Mouse (Mus musculus): ENCODE data around the gene Hic1. TPM values are rescaled to one million over a fixed set of nuclear protein-coding genes. Genes with fewer than 3 reads are reported as not detected.
"Not testable (repeated sequence)": the region's sequence is repeated elsewhere in the genome, so short reads cannot be mapped to it uniquely, and the experiment has no call there.

The Hic1 gene
- polyA plus RNA-seq, 1 experiment from 2014 or later = 9.9 TPM

DNA sequence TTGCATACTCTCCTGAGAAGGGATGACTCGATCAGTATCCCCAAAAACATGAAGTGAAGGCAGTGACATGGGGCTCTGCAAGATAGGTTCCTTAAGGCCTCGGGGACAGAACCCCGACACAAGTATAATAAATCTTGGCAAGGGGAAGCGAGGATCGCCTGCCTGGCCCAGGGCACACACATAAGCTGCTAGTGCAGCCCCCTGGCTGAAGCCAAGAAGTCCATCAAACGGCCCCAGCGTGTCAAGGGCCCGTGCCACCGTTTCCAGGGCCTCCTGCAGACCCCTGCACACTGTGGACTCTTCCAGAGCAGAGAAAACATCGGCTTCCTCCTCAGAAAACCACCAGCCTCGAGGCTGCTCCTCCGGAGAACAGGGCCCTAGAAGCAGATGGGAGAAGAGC is 8.7 kb upstream of the Hic1 start:
- Histone ChIP-seq H3K27ac (ENCODE audit: low read length) (peak overlapping the region; percentile 78), H3K36me3 (ENCODE audit: insufficient read depth, low read length) (no peaks in the 10 kb centered on the region), H3K9me3 (ENCODE audit: low read length) (no peaks in the 10 kb centered on the region), H3K27me3 (replicated peaks; ENCODE audit: insufficient read depth, low read length) (no peaks in the 10 kb centered on the region), H3K4me1 (ENCODE audit: insufficient read depth, low read depth, low read length) (peaks cover 13% of the 10 kb centered on the region), H3K9ac (replicated peaks; ENCODE audit: low read depth) (peak overlapping the region; percentile 67), H3K4me3 (ENCODE audit: low read depth, low read length) (peak overlapping the region; percentile 56), H3K4me2 (replicated peaks; ENCODE audit: low read depth, low read length) (peak overlapping the region; percentile 76)
- DNase-seq (ENCODE audit: low spot score) (no peak), ATAC-seq (no peak)
- no peak for TF ChIP-seq CTCF (IDR thresholded peaks at IDR 0.05)
- TF ChIP-seq EP300 (IDR thresholded peaks at IDR 0.05) = no peak
- 47% methylated on average over 12 of the region's 12 CpGs for WGBS

DNA sequence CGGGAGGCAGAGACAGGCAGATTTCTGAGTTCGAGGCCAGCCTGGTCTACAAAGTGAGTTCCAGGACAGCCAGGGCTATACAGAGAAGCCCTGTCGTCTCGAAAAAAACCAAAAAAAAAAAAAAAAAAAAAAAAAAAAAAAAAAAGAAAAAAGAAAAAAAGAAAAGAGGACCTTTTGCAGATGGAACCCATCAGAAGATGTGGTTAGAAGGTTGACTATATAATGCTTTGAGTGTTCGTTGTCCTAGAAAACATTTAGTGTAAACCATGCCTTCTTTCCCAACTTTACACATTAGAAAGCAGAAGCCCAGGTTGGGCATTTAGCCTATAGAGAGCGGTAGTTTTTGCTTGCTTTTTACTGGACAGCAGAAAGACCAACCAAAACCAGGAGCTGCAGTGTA is 5.3 kb upstream of the Hic1 start:
- not testable (repeated sequence) for H3K4me2 ChIP-seq (replicated peaks; ENCODE audit: low read depth, low read length); DNase-seq (ENCODE audit: low spot score); H3K9me3 ChIP-seq (ENCODE audit: low read length); H3K9ac ChIP-seq (replicated peaks; ENCODE audit: low read depth); ATAC-seq; H3K4me3 ChIP-seq (ENCODE audit: low read depth, low read length); H3K36me3 ChIP-seq (ENCODE audit: insufficient read depth, low read length); H3K27ac ChIP-seq (ENCODE audit: low read length)
- peaks cover 28% of the 10 kb centered on the region for H3K4me1 ChIP-seq (ENCODE audit: insufficient read depth, low read depth, low read length)
- 66% methylated on average over 6 of the region's 6 CpGs for WGBS
- peaks cover 16% of the 10 kb centered on the region for H3K27me3 ChIP-seq (replicated peaks; ENCODE audit: insufficient read depth, low read length)

DNA sequence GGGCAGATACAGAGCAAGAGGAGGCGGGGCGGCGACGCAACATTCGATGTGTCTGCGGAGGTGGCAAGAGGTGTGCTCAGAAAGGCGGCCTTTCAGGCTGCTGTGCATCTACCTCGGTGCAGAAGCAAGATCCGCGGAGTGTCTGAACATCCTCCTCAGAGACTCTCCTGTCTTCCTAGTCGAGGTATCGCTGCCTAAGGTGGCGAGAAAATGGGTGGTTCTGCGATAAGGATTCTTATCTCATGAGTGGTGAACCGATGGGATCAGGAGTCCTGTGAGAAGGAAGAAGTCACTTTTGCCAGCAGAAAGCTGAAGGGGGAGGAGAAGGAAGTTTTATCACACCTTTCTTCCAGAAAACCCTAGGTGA is 4.5 kb upstream of the Hic1 start:
- TF ChIP-seq EP300 (IDR thresholded peaks at IDR 0.05) (no peak), CTCF (IDR thresholded peaks at IDR 0.05) (no peak)
- H3K9me3 ChIP-seq (ENCODE audit: low read length) = no peaks in the 10 kb centered on the region
- ATAC-seq = no peak
- H3K4me3 ChIP-seq (ENCODE audit: low read depth, low read length) = peak overlapping the region; percentile 59
- DNase-seq (ENCODE audit: low spot score) = no peak
- peak overlapping the region; percentile 72 for H3K4me2 ChIP-seq (replicated peaks; ENCODE audit: low read depth, low read length)
- H3K9ac ChIP-seq (replicated peaks; ENCODE audit: low read depth) = 0 out of 2 replicates have a peak overlapping the region, but pooled peaks have one; percentile 5
- H3K27me3 ChIP-seq (replicated peaks; ENCODE audit: insufficient read depth, low read length) = peaks cover 18% of the 10 kb centered on the region
- no peaks in the 10 kb centered on the region for H3K36me3 ChIP-seq (ENCODE audit: insufficient read depth, low read length)
- 2% methylated on average over 15 of the region's 15 CpGs for WGBS
- peak overlapping the region; percentile 9; the same call in 1 of the 2 replicates for H3K27ac ChIP-seq (ENCODE audit: low read length)
- H3K4me1 ChIP-seq (ENCODE audit: insufficient read depth, low read depth, low read length) = peaks cover 28% of the 10 kb centered on the region

DNA sequence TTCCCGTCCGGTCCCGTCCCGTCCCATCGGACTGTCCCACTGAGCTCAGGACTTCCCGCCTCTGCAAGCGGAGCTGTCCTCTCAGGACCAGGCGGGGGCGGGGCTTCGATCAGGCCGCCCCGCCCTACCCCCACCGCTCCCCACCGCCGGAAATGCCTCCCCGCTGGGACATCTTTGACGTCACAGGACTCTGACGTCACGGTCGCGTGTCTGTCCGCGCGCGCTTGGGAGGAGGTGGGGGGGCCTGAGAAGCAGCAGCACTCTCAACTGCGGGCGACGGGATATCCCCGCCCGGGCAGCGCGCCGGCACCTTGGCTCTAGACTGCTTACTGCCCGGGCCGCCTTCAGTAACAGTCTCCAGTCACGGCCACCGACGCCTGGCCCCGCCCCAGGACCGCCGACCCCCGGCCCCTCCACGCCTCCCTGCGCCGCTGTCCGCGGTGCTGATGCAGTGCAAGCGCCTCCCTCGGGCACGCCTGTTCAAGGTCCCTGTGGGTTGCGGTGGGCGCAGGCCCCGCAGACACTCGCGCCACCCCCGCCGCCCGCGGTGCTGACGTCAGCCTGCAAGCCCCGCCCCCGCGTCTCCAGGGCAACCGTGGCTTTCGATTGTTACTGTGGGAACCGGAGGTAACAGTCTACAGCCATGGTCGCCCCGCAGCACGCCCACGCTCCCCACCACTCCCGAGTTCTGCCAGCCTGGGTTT is 3.9 kb upstream of the Hic1 start:
- Histone ChIP-seq H3K9me3 (ENCODE audit: low read length) (no peaks in the 10 kb centered on the region), H3K27ac (ENCODE audit: low read length) (peak overlapping the region; percentile 9; the same call in 1 of the 2 replicates), H3K27me3 (replicated peaks; ENCODE audit: insufficient read depth, low read length) (peaks cover 21% of the 10 kb centered on the region), H3K9ac (replicated peaks; ENCODE audit: low read depth) (0 out of 2 replicates have a peak overlapping the region, but pooled peaks have one; percentile 5), H3K4me3 (ENCODE audit: low read depth, low read length) (peak overlapping the region; percentile 59), H3K4me2 (replicated peaks; ENCODE audit: low read depth, low read length) (peak overlapping the region; percentile 72), H3K4me1 (ENCODE audit: insufficient read depth, low read depth, low read length) (peaks cover 28% of the 10 kb centered on the region), H3K36me3 (ENCODE audit: insufficient read depth, low read length) (no peaks in the 10 kb centered on the region)
- WGBS = under 1% methylated on average over 55 of the region's 71 CpGs
- peak; percentile 86 for DNase-seq (ENCODE audit: low spot score)
- no peak for TF ChIP-seq EP300 (IDR thresholded peaks at IDR 0.05)
- TF ChIP-seq CTCF (IDR thresholded peaks at IDR 0.05) = no peak
- ATAC-seq = peak; percentile 72

DNA sequence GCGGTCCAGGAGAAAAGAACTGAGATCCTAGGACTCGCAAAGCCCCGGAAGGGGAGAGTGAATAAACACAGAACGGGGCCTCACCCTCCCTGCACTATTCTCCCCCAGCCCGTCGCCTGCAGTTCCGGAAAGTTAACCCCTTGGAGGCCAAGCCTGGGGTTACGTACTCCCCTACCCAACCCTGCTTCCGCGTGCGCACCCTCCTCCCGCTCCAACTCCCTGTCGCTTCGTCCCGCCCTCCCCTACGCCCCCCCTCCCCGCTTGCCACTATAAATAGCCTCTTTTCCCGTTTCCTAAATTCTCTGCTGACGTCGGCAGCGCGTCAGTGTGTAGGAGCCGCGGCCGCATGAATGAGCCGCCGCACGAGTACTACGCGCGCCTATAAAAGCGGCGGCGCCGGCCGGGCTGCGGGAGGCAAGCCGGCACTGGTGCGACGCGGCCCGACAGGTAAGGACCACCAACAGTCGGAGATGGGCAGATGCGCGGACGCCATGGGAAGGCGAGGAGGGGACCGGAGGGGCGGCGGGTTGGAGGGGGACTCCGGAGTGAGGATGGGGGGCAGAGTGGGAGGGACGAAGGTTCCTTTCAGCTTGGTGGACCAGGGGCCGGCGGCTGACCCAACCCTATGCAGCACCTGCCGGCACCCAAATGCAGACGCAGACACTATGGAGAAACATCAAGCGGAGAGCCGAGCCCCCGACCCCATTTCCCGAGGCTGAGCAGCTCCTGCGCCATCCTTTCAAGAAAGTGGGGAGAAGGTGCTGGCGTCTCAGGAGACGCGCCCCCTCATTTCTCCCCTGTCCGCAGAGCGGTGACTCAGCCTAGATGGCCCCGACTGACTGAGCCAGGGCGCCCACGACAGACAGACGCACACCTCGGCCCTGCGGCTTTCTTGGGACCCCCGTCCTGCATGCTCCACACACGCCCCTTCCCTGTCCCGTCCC is 3.1 kb upstream of the Hic1 start:
- Histone ChIP-seq H3K27me3 (replicated peaks; ENCODE audit: insufficient read depth, low read length) (peaks cover 23% of the 10 kb centered on the region), H3K36me3 (ENCODE audit: insufficient read depth, low read length) (no peaks in the 10 kb centered on the region), H3K27ac (ENCODE audit: low read length) (no peak overlapping the region), H3K9ac (replicated peaks; ENCODE audit: low read depth) (no peak overlapping the region), H3K4me3 (ENCODE audit: low read depth, low read length) (peak overlapping the region; percentile 59), H3K9me3 (ENCODE audit: low read length) (no peaks in the 10 kb centered on the region), H3K4me2 (replicated peaks; ENCODE audit: low read depth, low read length) (peak overlapping the region; percentile 72), H3K4me1 (ENCODE audit: insufficient read depth, low read depth, low read length) (peaks cover 27% of the 10 kb centered on the region)
- 1% methylated on average over 64 of the region's 75 CpGs for WGBS
- TF ChIP-seq EP300 (IDR thresholded peaks at IDR 0.05) (no peak), CTCF (IDR thresholded peaks at IDR 0.05) (no peak)
- no peak for ATAC-seq
- DNase-seq (ENCODE audit: low spot score) = peak; percentile 51

DNA sequence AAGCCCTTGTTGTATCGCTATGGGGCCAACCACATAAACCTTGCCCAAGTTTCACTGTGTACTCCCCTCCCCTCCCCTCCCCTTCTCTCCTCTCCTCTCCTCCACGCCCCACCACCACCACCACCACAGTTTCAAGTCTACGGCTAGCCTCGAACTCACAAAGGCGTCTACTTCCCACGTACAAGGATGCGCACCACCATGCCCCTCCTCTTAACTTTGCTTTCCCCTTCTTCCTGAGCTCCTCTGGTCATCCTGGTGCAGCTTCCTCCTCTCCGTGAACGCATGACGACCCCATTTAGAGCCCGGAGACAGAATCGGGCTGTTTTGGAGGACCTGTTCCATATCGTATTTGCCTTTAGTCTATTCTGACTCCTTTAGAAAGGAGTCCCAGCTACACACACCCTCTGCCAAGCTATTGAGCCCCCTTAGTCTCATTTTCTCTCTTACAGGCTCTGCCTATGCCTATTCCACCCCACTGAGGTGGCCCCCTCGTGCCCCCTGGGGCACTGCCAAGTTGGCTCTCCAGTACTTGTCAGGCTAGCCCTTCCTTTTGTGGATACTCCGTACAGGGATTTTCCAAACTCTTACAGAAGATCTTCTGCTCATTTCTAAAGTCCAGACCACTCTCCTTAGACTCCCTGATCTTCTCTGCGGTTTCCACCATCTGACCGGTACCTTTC is 2.0 kb upstream of the Hic1 start:
- DNase-seq (ENCODE audit: low spot score) = no peak
- peaks cover 31% of the 10 kb centered on the region for H3K27me3 ChIP-seq (replicated peaks; ENCODE audit: insufficient read depth, low read length)
- no peak for ATAC-seq

More for the DNA sequence above, 2.0 kb upstream of the Hic1 start:
- Histone ChIP-seq H3K9me3 (ENCODE audit: low read length) (no peaks in the 10 kb centered on the region), H3K4me3 (ENCODE audit: low read depth, low read length) (peak overlapping the region; percentile 59; the same call in 1 of the 2 replicates), H3K9ac (replicated peaks; ENCODE audit: low read depth) (no peak overlapping the region), H3K4me2 (replicated peaks; ENCODE audit: low read depth, low read length) (peak overlapping the region; percentile 72; the same call in 1 of the 2 replicates), H3K4me1 (ENCODE audit: insufficient read depth, low read depth, low read length) (peaks cover 36% of the 10 kb centered on the region), H3K27ac (ENCODE audit: low read length) (no peak overlapping the region), H3K36me3 (ENCODE audit: insufficient read depth, low read length) (no peaks in the 10 kb centered on the region)
- 15% methylated on average over 17 of the region's 17 CpGs for WGBS
- TF ChIP-seq EP300 (IDR thresholded peaks at IDR 0.05) = no peak
- TF ChIP-seq CTCF (IDR thresholded peaks at IDR 0.05) = no peak
